Mouse (Mus musculus): ENCODE data around the gene Pdcl3.

DNA sequence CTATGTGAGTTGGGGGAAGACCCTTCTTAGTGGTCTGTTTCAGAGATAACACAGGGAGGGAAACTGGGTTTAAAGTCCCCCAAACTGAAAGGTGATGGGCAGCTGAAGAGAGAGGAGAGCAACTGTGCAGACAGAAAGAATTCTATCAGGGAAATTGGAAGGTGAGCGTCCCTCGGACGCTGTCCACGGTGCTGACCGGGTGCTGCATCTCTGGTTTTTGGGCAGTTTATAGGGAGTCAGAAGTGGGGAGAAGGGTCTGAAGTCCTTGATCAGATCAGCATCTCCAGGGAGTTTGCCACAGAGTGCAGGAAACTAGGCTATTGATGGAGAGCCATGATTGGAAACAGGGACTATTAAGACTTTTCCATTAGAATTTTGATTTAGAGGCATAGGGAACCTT lies 45.8 kb upstream of the Pdcl3 start:
- no peak for TF ChIP-seq GATA2 (IDR thresholded peaks at IDR 0.05; ENCODE audit: borderline replicate concordance, low read depth, low read length)
- TF ChIP-seq CTCF (IDR thresholded peaks at IDR 0.05; ENCODE audit: low read depth, low read length), result no peak
- TF ChIP-seq TAL1 (conservative IDR thresholded peaks at IDR 0.05; ENCODE audit: low read depth, low read length), result no peak
- no peak for TF ChIP-seq GATA1 (IDR thresholded peaks at IDR 0.05; ENCODE audit: borderline replicate concordance, low read length)
- no peak for TF ChIP-seq POLR2AphosphoS5 (IDR thresholded peaks at IDR 0.05; ENCODE audit: insufficient replicate concordance, low read depth, low read length)

Measured in G1E (cell line).